Mouse (Mus musculus): ENCODE measurements at regions not wholly inside any gene's neighbourhood (a gene's known extent, or its start where the extent isn't known, plus 50 kb on each side); places are given as distances from the start of the nearest gene placed in this dataset.
"Not testable (repeated sequence)": the region's sequence is repeated elsewhere in the genome, so short reads cannot be mapped to it uniquely, and the experiment has no call there.

DNA sequence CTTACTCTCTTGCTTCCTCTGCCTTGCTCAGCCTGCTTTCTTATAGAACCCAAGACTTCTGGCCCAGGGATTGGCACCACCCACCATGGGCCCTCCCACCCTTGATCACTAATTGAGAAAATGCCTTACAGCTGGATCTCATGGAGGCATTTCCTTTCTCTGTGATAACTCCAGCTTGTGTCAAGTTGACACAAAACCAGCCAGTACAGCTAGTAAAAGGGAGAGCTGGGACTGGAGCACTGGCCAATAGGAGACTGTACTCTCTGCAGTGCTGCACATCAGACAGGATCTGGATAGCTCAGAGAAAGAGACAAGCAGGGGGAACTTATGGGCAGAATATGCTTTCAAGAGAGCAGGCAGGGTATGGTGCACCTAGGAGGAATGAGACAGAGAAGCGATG lies 133.4 kb upstream of the Tas2r119 start:
- not testable (repeated sequence) for TF ChIP-seq EP300, CTCF (IDR thresholded peaks at IDR 0.05; ENCODE audit: low read depth)
